Mouse (Mus musculus): ENCODE measurements around the gene Lztfl1. TPM values are rescaled to one million over a fixed set of nuclear protein-coding genes. Genes with fewer than 3 reads are reported as not detected.
"Not testable (repeated sequence)": the region's sequence is repeated elsewhere in the genome, so short reads cannot be mapped to it uniquely, and the experiment has no call there.

Gene Lztfl1
- polyA plus RNA-seq, 1 experiment from 2014 or later = 68.4 TPM

GRCm38 (mm10) chr9:123659986-123660676, 57.4 kb downstream of the Lztfl1 start:
- not testable (repeated sequence) for H3K9me3 ChIP-seq (ENCODE audit: control insufficient read depth, low read length); H3K27ac ChIP-seq (replicated peaks; ENCODE audit: low read depth, low read length); H3K9ac ChIP-seq (ENCODE audit: low read depth, low read length); H3K36me3 ChIP-seq (ENCODE audit: control insufficient read depth, insufficient read depth, low read length); H3K27me3 ChIP-seq (replicated peaks; ENCODE audit: control insufficient read depth, insufficient read depth, low read length); H3K4me2 ChIP-seq (ENCODE audit: low read depth, low read length); H3K4me3 ChIP-seq (ENCODE audit: low read depth, low read length); H3K4me1 ChIP-seq (ENCODE audit: control insufficient read depth, insufficient read depth, low read length)
- DNase-seq (ENCODE audit: low spot score) (peak; percentile 12), ATAC-seq (ENCODE audit: low read depth) (peak; percentile 30; the same call in 1 of the 2 replicates)
- 80% methylated on average over 16 of the region's 18 CpGs for WGBS

- no peaks in the 10 kb centered on the region for H3K27me3 ChIP-seq (replicated peaks; ENCODE audit: control insufficient read depth, insufficient read depth, low read length)
- no peak overlapping the region for H3K4me3 ChIP-seq (ENCODE audit: low read depth, low read length)
- ATAC-seq (ENCODE audit: low read depth) = no peak
- H3K4me1 ChIP-seq (ENCODE audit: control insufficient read depth, insufficient read depth, low read length) = no peaks in the 10 kb centered on the region
- H3K9ac ChIP-seq (ENCODE audit: low read depth, low read length) = no peak overlapping the region
- no peaks in the 10 kb centered on the region for H3K9me3 ChIP-seq (ENCODE audit: control insufficient read depth, low read length)
- no peak overlapping the region for H3K4me2 ChIP-seq (ENCODE audit: low read depth, low read length)
- DNase-seq (ENCODE audit: low spot score) = no peak
- H3K36me3 ChIP-seq (ENCODE audit: control insufficient read depth, insufficient read depth, low read length) = no peaks in the 10 kb centered on the region
- H3K27ac ChIP-seq (replicated peaks; ENCODE audit: low read depth, low read length) = no peak overlapping the region
Measured at GRCm38 (mm10) chr9:123658981-123659380, 58.5 kb downstream of the Lztfl1 start.

GRCm38 (mm10) chr9:123657457-123657856, 60.0 kb downstream of the Lztfl1 start:
- H3K36me3 ChIP-seq (ENCODE audit: control insufficient read depth, insufficient read depth, low read length) = no peaks in the 10 kb centered on the region
- ATAC-seq (ENCODE audit: low read depth) (no peak), DNase-seq (ENCODE audit: low spot score) (no peak)
- 83% methylated on average over 3 of the region's 3 CpGs for WGBS
- H3K9ac ChIP-seq (ENCODE audit: low read depth, low read length) = no peak overlapping the region
- H3K27ac ChIP-seq (replicated peaks; ENCODE audit: low read depth, low read length) = no peak overlapping the region
- no peaks in the 10 kb centered on the region for H3K4me1 ChIP-seq (ENCODE audit: control insufficient read depth, insufficient read depth, low read length)
- H3K4me2 ChIP-seq (ENCODE audit: low read depth, low read length) = no peak overlapping the region
- H3K27me3 ChIP-seq (replicated peaks; ENCODE audit: control insufficient read depth, insufficient read depth, low read length) = no peaks in the 10 kb centered on the region
- no peaks in the 10 kb centered on the region for H3K9me3 ChIP-seq (ENCODE audit: control insufficient read depth, low read length)
- H3K4me3 ChIP-seq (ENCODE audit: low read depth, low read length) = no peak overlapping the region

GRCm38 (mm10) chr9:123651369-123651768, 66.1 kb downstream of the Lztfl1 start:
- H3K4me3 ChIP-seq (ENCODE audit: low read depth, low read length) = no peak overlapping the region
- no peak overlapping the region for H3K27ac ChIP-seq (replicated peaks; ENCODE audit: low read depth, low read length)
- H3K4me1 ChIP-seq (ENCODE audit: control insufficient read depth, insufficient read depth, low read length) = no peaks in the 10 kb centered on the region
- no peaks in the 10 kb centered on the region for H3K9me3 ChIP-seq (ENCODE audit: control insufficient read depth, low read length)
- H3K36me3 ChIP-seq (ENCODE audit: control insufficient read depth, insufficient read depth, low read length) = no peaks in the 10 kb centered on the region
- no peak overlapping the region for H3K9ac ChIP-seq (ENCODE audit: low read depth, low read length)
- 46% methylated on average over 4 of the region's 4 CpGs for WGBS
- peak; percentile 52 for DNase-seq (ENCODE audit: low spot score)
- no peak overlapping the region for H3K4me2 ChIP-seq (ENCODE audit: low read depth, low read length)
- no peaks in the 10 kb centered on the region for H3K27me3 ChIP-seq (replicated peaks; ENCODE audit: control insufficient read depth, insufficient read depth, low read length)
- ATAC-seq (ENCODE audit: low read depth) = peak; percentile 86; the same call in 1 of the 2 replicates

GRCm38 (mm10) chr9:123649785-123650511, 67.5 kb downstream of the Lztfl1 start:
- H3K9me3 ChIP-seq (ENCODE audit: control insufficient read depth, low read length) = no peaks in the 10 kb centered on the region
- no peak for ATAC-seq (ENCODE audit: low read depth)
- no peak for DNase-seq (ENCODE audit: low spot score)
- WGBS = 85% methylated on average over 2 of the region's 2 CpGs
- H3K27ac ChIP-seq (replicated peaks; ENCODE audit: low read depth, low read length) = no peak overlapping the region
- no peak overlapping the region for H3K4me2 ChIP-seq (ENCODE audit: low read depth, low read length)
- no peak overlapping the region for H3K9ac ChIP-seq (ENCODE audit: low read depth, low read length)
- H3K36me3 ChIP-seq (ENCODE audit: control insufficient read depth, insufficient read depth, low read length) = no peaks in the 10 kb centered on the region
- H3K4me3 ChIP-seq (ENCODE audit: low read depth, low read length) = no peak overlapping the region
- H3K27me3 ChIP-seq (replicated peaks; ENCODE audit: control insufficient read depth, insufficient read depth, low read length) = no peaks in the 10 kb centered on the region
- H3K4me1 ChIP-seq (ENCODE audit: control insufficient read depth, insufficient read depth, low read length) = no peaks in the 10 kb centered on the region

Other genes with a start within 250 kb of the Lztfl1 start
- 54.0 and 56.5 TPM in 2 replicates for gene Limd1, start 239.0 kb downstream of the Lztfl1 start, polyA plus RNA-seq (2014; fragmentation: Nextera tagmentation; extraction: Ambion mirVana)
- 52.2 and 53.3 TPM in 2 replicates for gene Sacm1l, start 187.9 kb downstream of the Lztfl1 start, polyA plus RNA-seq (2014; fragmentation: Nextera tagmentation; extraction: Ambion mirVana)
- gene Slc6a20b, start 85.1 kb downstream of the Lztfl1 start, polyA plus RNA-seq (2014; fragmentation: Nextera tagmentation; extraction: Ambion mirVana) = 0.10 and 0.17 TPM in 2 replicates
- gene Ccr9, start 39.3 kb downstream of the Lztfl1 start, polyA plus RNA-seq (2014; fragmentation: Nextera tagmentation; extraction: Ambion mirVana) = 0.12 and 0.24 TPM in 2 replicates
- gene Slc6a20a, start 38.8 kb downstream of the Lztfl1 start, polyA plus RNA-seq (2014; fragmentation: Nextera tagmentation; extraction: Ambion mirVana) = 0.99 and 1.5 TPM in 2 replicates
- gene Cxcr6, start 88.8 kb upstream of the Lztfl1 start, polyA plus RNA-seq (2014; fragmentation: Nextera tagmentation; extraction: Ambion mirVana) = 0.11 and 0.67 TPM in 2 replicates
- gene Fyco1, start 134.2 kb upstream of the Lztfl1 start, polyA plus RNA-seq (2014; fragmentation: Nextera tagmentation; extraction: Ambion mirVana) = 12.1 and 15.1 TPM in 2 replicates
- 0.06 TPM in 1 of 2 replicates, not detected in the other for gene Xcr1, start 144.3 kb upstream of the Lztfl1 start, polyA plus RNA-seq (2014; fragmentation: Nextera tagmentation; extraction: Ambion mirVana)